Mouse (Mus musculus) liver, postnatal 0 days (tissue): ENCODE results near the gene Ankrd52. TPM values are rescaled to one million over a fixed set of nuclear protein-coding genes. Genes with fewer than 3 reads are reported as not detected.
A peak's percentile ranks its signal among the peaks of the same experiment; 100 is the strongest.

Experiments used
- ATAC-seq: fragments of 200-750 bp; cut with Nextera tagmentation; 2 replicates; pipeline ENCODE4 v1.8.0; 2017; ENCODE audit warnings: mild to moderate bottlenecking, moderate library complexity
- DNase-seq: peaks from one replicate; pipeline ENCODE4 v3.0.0-alpha.2; 2016
- H3K27ac ChIP-seq: fragments of 300-500 bp; sonication (generic); 2 replicates; pipeline ENCODE4 v1.5.1; 2014; ENCODE audit warnings: antibody characterized with exemption, moderate library complexity, mild to moderate bottlenecking, low read depth
- H3K27me3 ChIP-seq: fragments of 300-500 bp; sonication (generic); 2 replicates; pipeline ENCODE4 v1.6.1; 2014; ENCODE audit warnings: low read length, control low read depth, mixed read lengths; ENCODE audit not compliant: insufficient read depth
- H3K36me3 ChIP-seq: fragments of 300-500 bp; sonication (generic); replicated peaks from 2 replicates; pipeline ENCODE4 v1.6.1; 2014; ENCODE audit warnings: mild to moderate bottlenecking, control low read depth, low read length, moderate library complexity, mixed read lengths; ENCODE audit not compliant: insufficient read depth
- H3K4me1 ChIP-seq: fragments of 300-500 bp; sonication (generic); 2 replicates; pipeline ENCODE4 v1.6.1; 2014; ENCODE audit warnings: antibody characterized with exemption, mild to moderate bottlenecking, control low read depth; ENCODE audit not compliant: insufficient read depth
- H3K4me2 ChIP-seq: fragments of 300-500 bp; sonication (generic); 2 replicates; pipeline ENCODE4 v1.6.1; 2014; ENCODE audit warnings: low read depth, mild to moderate bottlenecking, low read length, moderate library complexity, mixed read lengths
- H3K4me3 ChIP-seq: fragments of 300-500 bp; sonication (generic); 2 replicates; pipeline ENCODE4 v1.5.1; 2014; ENCODE audit warnings: low read depth, low read length
- H3K9ac ChIP-seq: fragments of 300-500 bp; sonication (generic); replicated peaks from 2 replicates; pipeline ENCODE4 v1.6.1; 2014; ENCODE audit warnings: mild to moderate bottlenecking, moderate library complexity
- H3K9me3 ChIP-seq: fragments of 300-500 bp; sonication (generic); 2 replicates; pipeline ENCODE4 v1.6.1; 2016; ENCODE audit warnings: mild to moderate bottlenecking, control low read depth, low read length, mixed read lengths
- CTCF ChIP-seq: sonication (generic); IDR thresholded peaks from 2 replicates; pipeline ENCODE4 v1.5.1; 2016; ENCODE audit warnings: antibody characterized with exemption, low read depth
- EP300 ChIP-seq: IDR thresholded peaks from 2 replicates; pipeline ENCODE4 v1.6.1; 2016; ENCODE audit warnings: antibody characterized with exemption, low read depth, mild to moderate bottlenecking
- WGBS: fragments of 180-500 bp; shearing (Covaris S2); extraction: QIAGEN DNeasy Blood & Tissue Kit; methylation state at CpG from one replicate; pipeline ENCODE4 v1.1.7; 2014; ENCODE audit not compliant: insufficient replicate concordance; 5-methylcytosine and 5-hydroxymethylcytosine counted together
- polyA plus RNA-seq: library from polyadenylated mRNA; unstranded; fragments of >200 nt; fragmentation: Nextera tagmentation; extraction: Ambion mirVana; gene quantifications from 2 replicates; pipeline ENCODE4 v1.2.1, GENCODE M21; 2015

Gene Ankrd52
- polyA plus RNA-seq, 1 experiment from 2014 or later = 2.7 TPM

DNA sequence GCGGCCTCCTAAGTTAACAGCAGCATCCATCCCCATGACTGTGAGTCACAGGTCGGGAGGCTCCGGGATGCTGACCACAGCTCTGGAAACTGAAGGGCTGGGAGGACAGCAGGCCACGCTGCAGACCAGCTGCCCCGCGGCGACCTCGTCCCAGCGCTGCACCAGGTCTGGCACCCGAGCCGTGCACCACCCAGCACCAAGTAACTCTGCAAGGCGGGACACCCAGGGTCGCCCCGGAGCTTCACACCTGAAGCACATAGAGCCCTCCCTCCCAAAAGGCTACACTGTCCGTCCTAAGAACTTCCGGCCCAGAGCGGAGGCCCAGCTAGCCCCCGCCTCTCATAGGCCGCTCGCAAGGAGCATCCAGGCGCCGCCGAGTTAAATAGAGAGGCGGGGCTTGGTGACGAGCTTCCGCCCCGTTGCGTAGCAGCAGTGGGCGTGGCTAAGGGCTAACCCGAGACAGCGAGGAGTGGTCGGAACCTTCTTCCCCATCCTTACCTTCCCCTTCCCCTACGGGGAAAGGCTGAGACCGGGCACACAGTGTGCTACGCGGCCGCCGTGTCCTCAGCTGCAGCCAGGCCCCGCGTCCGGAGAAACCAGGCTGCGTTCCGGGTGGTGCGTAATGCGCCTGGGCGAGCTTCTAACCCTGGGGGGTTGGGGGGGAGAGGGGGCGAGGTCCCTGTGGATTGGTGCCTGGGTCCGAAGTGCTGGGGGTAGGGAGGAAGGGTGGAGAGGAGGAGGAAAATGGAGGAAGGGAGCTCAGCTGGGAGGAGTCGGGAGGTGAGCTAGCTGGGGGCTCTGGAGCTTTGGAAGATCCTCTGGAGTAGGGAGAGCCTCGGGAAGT, 34.5 kb downstream of the Ankrd52 start, which contains the start of the genes Nabp2 and Rnf41:
TSS of gene Nabp2 (minus strand) at position 282 of the 844 bp plus-strand sequence.
TSS of gene Rnf41 (plus strand) at position 447 of the 844 bp plus-strand sequence.
- no peaks in the 10 kb centered on the region for H3K9me3 ChIP-seq
- peak within 1 kb of the TSS; percentile 82 for H3K9ac ChIP-seq
- H3K4me3 ChIP-seq = peak within 1 kb of the TSS; percentile 78
- 1% methylated on average over 50 of the region's 50 CpGs for WGBS
- DNase-seq = peak; percentile 97
- peaks cover 15% of the 10 kb centered on the region for H3K36me3 ChIP-seq
- H3K27me3 ChIP-seq = no peaks in the 10 kb centered on the region
- peak; percentile 78 for ATAC-seq
- H3K27ac ChIP-seq = peak within 1 kb of the TSS; percentile 86
- H3K4me1 ChIP-seq = peaks cover 30% of the 10 kb centered on the region
- peak within 1 kb of the TSS; percentile 94 for H3K4me2 ChIP-seq
- TF ChIP-seq EP300 (peak; percentile 20; the same call in 1 of the 2 replicates), CTCF (0 out of 2 replicates have a peak, but pooled peaks have one; percentile 0)

DNA sequence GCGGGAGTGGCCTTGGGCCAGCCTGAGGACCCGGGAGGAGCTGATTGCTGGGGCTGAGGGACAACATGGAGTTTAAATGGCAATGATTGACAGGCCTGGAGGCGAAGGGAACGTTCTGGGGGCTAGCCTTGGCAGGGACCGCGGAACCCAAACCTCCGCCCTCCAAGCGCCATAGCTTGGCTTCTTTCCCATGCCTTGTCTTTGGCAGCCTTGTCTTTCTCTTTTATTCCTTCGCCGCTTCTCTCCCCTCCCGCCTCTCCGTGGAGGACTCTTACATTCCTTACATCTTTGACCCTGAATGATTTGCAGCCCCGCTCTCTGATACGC, 35.1 kb downstream of the Ankrd52 start:
- peak overlapping the region; percentile 94 for H3K4me2 ChIP-seq
- peaks cover 30% of the 10 kb centered on the region for H3K4me1 ChIP-seq
- no peak for TF ChIP-seq EP300
- no peak for TF ChIP-seq CTCF
- peaks cover 21% of the 10 kb centered on the region for H3K36me3 ChIP-seq
- H3K4me3 ChIP-seq = peak overlapping the region; percentile 78
- WGBS = 3% methylated on average over 14 of the region's 14 CpGs
- H3K27me3 ChIP-seq = no peaks in the 10 kb centered on the region
- ATAC-seq = no peak
- H3K9me3 ChIP-seq = no peaks in the 10 kb centered on the region
- H3K9ac ChIP-seq = peak overlapping the region; percentile 82
- H3K27ac ChIP-seq = peak overlapping the region; percentile 86; the same call in 1 of the 2 replicates
- DNase-seq = no peak

DNA sequence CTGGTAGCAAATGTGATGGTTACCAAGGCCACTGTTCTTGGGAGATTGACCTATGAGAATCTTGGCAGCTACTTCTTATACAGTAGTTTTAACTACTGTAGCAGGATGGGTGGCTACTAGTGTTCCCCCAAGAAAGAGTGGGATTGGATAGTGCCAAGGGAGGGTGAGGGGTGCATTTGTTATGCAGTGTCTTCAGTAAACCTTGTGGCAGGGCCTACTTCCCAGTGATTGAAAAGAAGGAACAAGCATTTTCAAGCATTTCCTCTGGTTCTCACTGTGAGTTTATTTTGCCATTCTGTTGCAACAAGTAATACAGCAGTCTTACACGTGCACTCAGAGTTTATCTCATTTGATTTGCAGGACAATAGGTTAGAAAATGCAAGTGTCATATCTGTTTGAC, 35.6 kb downstream of the Ankrd52 start:
- Histone ChIP-seq H3K27me3 (no peaks in the 10 kb centered on the region), H3K9ac (peak overlapping the region; percentile 82; the same call in 1 of the 2 replicates), H3K4me1 (peaks cover 30% of the 10 kb centered on the region), H3K27ac (peak overlapping the region; percentile 86; the same call in 1 of the 2 replicates), H3K36me3 (peaks cover 22% of the 10 kb centered on the region), H3K4me2 (peak overlapping the region; percentile 94), H3K9me3 (no peaks in the 10 kb centered on the region), H3K4me3 (peak overlapping the region; percentile 78)
- DNase-seq = no peak
- WGBS = 18% methylated on average over 1 of the region's 1 CpGs
- no peak for TF ChIP-seq EP300
- TF ChIP-seq CTCF = no peak
- ATAC-seq = no peak

DNA sequence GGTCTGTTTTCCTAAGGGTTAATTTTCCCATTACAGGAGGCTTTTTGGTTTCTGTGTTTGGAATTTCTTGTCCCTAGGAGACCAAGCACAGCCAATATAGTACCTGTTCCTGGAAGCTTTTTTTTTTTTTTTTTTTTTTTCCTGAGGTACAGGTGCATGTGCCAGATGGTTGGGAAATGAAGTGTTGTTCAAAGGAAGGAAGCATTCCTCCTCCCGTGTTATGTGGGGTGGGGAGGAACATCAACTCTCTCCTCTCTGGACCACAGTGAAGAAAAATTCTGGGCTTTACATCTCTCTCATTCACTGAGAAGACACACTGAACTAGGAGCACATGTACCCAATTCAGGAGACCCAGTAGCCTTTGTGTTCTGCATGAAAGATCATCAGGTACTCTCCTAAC, 36.2 kb downstream of the Ankrd52 start:
- no peak for DNase-seq
- H3K4me2 ChIP-seq = peak overlapping the region; percentile 94
- no peak overlapping the region for H3K27ac ChIP-seq
- H3K9me3 ChIP-seq = no peaks in the 10 kb centered on the region
- H3K27me3 ChIP-seq = no peaks in the 10 kb centered on the region
- H3K36me3 ChIP-seq = peaks cover 18% of the 10 kb centered on the region
- TF ChIP-seq CTCF (no peak), EP300 (no peak)
- peaks cover 30% of the 10 kb centered on the region for H3K4me1 ChIP-seq
- H3K9ac ChIP-seq = no peak overlapping the region
- WGBS = 55% methylated on average over 1 of the region's 1 CpGs
- no peak for ATAC-seq
- no peak overlapping the region for H3K4me3 ChIP-seq

DNA sequence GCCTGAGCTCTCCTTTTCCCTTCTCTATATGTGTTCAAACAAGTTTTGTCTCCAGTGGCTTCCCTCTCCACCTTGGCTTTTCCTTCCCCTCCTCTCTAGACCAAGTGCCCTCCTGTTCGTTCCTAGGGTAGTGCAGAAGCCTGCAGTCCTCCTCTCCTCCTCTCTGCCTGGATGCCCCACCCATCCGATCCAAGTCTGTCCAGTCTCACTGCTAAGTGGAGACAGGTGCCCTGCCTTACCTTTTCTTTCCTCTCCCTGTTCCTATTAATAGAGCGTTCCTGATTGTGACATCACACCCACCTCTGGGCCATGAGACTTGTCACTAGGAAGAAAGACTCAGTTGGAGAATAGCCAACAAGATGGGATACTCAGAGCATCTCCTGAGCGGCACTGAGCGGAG, 37.9 kb downstream of the Ankrd52 start:
- Histone ChIP-seq H3K9ac (no peak overlapping the region), H3K4me1 (peaks cover 27% of the 10 kb centered on the region), H3K27ac (no peak overlapping the region), H3K4me3 (no peak overlapping the region), H3K36me3 (peaks cover 22% of the 10 kb centered on the region), H3K4me2 (no peak overlapping the region), H3K27me3 (no peaks in the 10 kb centered on the region), H3K9me3 (no peaks in the 10 kb centered on the region)
- 84% methylated on average over 5 of the region's 5 CpGs for WGBS
- DNase-seq = no peak
- no peak for TF ChIP-seq EP300
- TF ChIP-seq CTCF = no peak
- ATAC-seq = no peak

DNA sequence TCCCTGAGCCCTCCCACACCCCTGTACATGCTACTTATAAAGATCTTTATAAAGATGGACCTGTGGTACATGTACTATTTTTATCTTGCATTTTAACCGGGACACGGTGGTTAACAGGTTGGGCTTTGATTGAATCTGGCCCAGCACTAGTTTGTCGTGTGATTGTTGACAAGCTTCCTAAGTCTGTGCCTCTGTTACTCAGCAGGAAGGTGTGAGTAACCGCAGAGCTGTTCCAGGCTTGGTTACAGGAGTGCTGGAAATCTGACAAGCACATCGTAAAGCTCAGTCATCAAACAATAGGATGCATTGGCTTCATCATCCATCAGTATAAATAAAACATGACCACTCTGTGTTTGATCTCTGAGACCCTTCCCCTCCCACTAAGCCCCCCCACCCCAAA, 45.5 kb downstream of the Ankrd52 start:
- no peaks in the 10 kb centered on the region for H3K9me3 ChIP-seq
- 67% methylated on average over 5 of the region's 5 CpGs for WGBS
- H3K9ac ChIP-seq = no peak overlapping the region
- DNase-seq (no peak), ATAC-seq (no peak)
- H3K4me2 ChIP-seq = no peak overlapping the region
- TF ChIP-seq CTCF (no peak), EP300 (no peak)
- no peak overlapping the region for H3K27ac ChIP-seq
- peaks cover 13% of the 10 kb centered on the region for H3K36me3 ChIP-seq
- no peaks in the 10 kb centered on the region for H3K4me1 ChIP-seq
- H3K27me3 ChIP-seq = no peaks in the 10 kb centered on the region
- no peak overlapping the region for H3K4me3 ChIP-seq
